Mouse (Mus musculus): Measurements from ENCODE around the gene Gna14. TPM values are rescaled to one million over a fixed set of nuclear protein-coding genes. Genes with fewer than 3 reads are reported as not detected.

Gna14 gene
- total RNA-seq, 4 experiments from 2014 or later: 31.3 to 67.6 (median 48.9) TPM

DNA sequence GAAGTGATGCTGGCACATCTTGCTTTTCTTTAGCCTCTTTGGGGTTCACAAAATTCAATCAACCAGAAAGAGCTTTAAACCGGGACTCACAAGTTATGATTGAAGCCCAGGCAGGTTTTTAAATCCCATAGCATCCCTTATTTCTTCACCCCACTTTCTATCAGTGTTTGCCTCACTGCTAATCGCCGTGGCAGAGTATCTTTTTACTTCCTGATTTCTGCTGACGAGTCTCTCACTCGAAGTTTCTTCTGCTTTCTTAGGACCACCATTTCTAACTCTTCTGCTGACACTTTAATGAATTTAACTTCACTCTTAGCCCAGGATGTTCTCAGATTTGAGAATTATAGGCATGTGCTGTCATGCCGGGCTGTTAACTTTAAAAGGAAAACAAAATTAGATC is 21.6 kb downstream of the Gna14 start:
- no peak for DNase-seq

DNA sequence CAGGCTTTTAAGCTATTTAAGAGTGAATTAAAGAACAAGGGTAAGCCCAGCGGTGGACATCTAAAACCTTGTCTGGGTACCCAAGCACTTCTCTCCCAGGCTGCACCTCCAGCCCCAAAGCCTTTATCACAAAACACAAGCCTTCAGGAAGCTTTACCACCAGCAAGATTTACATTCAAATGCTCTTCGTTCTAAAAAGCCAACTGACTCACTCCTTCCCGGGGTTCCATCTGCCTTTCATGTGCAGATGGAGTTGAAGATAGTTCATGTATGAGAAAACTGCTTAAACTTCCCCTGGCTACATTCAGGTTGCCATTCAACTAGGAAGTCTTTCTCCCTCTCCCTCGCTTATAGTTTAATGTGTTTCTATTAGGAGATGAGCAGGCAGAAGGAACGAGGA is 23.8 kb downstream of the Gna14 start:
- DNase-seq: no peak

DNA sequence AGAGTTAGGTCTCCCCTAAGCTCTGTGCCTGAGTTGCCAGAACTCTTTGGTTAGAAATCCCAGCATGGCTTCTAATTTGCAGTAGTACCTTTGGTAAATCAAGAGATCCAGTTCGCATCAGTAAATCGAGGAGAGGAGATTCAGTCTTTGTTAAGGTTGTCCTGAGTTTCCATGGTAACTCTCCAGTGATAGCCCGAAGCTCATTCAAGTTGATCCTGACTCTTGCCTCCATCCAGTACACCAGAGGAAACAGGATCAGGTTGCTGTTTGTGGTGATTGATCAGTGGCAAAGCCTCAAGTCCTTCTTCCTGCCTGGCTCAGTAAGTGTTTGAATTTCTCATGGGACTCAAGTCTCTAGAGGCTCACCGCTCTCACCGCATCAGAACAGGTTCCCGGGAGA is 24.7 kb downstream of the Gna14 start:
- no peak for DNase-seq

DNA sequence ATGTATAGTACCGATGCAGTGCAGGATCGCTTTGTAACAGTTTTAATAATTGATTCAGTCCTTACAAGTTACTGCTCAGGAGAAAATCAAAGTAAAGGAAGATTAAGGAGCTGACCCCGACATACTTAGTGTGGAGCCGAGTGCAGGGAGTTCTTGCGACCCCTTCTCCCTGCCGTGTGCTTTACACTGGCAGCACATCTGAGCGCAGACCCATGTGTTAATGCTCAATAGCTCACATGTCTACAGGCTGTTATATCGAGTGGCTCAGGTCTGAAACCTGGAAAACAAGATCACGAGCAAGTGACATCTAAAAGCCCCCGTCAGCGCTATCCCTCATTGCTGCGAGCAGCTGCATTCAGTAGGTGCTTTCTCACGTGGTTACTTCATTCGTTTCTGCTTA is 25.3 kb downstream of the Gna14 start:
- no peak for DNase-seq

DNA sequence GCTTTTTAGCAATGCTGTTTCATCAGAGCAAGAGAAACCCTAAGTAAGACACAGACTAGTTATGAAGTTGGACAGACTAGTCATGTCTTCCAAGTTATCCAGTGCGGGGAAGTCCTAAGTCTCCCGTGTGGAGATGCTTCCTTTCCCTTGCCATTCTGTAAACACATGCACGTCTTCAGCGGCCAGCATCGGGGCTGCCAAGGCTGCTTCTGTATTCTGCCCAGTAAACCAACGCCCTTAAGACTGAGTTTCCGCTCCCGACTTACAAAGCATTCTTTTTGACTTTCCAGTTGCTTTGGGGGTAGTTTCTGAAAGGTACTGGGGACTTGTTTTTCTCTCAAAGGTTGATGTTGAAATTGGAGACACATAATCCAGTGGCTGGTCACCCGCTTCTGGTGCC is 26.9 kb downstream of the Gna14 start:
- DNase-seq: no peak

DNA sequence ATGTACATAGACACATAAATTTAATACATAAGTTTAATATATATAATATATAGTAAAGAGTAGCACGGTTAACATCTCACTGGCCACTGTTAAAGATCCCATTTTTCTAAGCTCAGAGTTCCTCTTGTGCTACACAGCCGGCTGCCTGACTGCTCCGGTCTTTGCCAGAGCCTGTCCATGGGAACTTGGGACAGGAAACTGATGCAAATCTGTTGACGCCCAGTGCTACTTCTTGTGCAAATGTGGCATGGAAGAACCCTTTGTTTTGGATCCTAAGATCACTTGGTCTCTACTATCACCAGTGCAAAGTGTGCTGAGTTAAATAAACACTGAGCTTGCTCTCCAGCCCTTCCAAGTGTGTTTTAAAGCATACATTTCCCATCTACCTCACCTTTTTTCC is 29.2 kb downstream of the Gna14 start:
- DNase-seq: no peak

DNA sequence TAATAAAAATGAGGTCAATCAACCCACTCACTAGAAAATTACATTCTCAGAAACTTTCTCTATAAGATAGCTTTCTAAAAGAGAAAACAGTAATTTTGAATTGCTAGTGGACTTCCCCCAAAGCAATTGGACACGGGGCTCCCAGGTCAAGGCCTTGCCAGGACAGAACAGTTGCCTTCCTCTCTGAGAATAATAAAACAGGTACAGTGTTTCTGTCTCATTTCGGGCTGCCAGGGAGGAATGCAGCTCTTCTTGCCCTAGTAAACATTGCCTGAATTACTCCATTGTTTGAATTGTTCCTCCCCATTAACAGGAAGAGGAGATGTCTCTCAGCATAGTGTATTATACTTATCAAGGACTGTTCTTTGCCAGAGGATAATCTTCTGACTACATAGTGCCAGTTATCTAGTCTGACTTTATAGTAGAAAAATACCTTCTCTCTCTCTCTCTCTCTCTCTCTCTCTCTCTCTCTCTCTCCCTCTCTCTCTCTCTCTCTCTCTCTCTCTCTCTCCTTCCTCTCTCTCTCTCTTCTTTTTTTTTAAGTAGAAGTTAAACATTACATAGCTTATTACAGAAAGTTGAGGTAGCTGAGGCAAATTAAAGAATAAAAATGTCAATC is 33.3 kb downstream of the Gna14 start:
- DNase-seq: no peak

DNA sequence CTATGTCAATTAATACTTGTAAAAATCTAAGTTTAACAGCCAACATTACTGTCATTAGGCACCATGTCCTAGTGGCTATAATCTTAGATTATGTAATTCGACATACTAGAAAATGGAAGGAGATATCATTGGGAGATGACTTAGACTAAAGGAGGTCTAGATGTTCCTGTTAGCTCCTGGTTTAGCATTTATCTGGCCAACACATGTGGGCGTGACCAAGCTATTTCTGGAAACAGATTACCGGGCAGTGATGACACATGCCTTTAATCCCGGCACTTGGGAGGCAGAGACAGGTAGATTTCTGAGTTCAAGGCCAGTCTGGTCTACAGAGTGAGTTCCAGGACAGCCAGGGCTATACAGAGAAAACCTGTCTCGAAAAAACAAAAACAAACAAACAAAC is 37.1 kb downstream of the Gna14 start:
- no peak for DNase-seq

DNA sequence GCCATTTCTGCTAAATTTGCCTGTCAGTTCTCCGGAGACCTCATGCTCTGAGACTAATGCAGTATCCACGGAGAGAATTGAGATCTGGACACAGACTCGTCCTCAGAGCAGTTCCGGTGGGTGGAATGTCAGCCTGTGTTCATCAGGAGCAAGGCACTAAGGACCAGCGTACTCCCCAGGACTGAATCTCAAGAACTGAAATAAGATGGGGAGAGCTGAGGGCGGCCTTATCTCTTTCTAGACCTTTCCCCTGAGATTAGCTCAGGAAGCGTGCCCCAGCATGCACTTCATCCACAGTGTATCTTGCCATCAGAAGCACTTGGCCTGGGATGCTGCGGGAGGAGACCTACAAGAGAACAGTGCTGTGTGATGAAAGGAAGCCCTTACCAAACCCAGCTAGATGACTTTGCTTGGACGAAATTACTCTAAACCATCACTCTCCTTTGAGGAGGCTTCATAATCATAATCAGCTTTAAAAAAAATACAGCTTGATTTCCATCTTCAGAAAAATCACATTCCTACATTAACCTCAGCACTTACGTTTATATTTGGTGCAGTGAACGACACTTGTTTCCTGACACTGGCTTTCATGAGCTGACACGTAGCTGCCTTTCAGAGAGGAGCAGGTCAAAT is 41.9 kb downstream of the Gna14 start:
- DNase-seq: no peak

DNA sequence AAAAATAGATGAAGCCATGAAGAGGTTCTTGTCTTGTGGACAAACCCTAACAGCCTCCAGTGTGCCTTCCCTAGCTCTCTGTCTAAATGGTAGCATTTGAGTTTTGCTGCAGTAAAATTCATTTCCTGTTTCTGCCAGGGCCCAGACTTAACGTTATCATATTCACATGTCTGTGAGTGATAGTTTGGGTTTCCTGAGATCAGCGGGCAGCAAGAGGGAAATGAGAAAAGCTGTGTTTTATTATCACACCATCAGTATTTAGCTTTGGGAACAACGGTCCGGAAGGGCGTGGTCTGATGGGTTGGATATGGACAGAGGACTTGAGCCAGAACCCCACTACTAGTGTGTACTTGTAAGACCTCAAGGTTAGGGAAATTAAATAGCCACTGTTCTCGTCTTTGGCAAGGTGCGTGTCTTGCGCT is 42.6 kb downstream of the Gna14 start:
- no peak for DNase-seq

DNA sequence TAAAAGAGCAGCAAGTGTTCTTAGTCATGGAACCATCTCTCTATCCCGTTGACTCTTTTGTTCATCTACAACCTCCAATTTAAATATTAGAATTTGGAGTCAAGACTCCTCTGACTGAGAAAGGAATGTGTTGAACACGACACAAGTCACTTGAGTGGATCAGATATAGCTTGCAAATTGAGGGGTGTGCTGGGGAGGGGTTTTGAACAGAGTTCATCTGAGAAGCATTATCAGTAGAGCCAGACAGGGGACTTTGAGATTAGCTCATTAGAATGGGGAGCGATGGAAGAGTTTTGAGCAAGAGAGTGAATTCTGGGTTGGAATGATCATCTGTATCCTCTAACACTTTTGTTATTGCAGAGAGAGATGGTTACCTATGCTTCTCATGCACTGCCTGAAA is 46.5 kb downstream of the Gna14 start:
- DNase-seq: no peak

DNA sequence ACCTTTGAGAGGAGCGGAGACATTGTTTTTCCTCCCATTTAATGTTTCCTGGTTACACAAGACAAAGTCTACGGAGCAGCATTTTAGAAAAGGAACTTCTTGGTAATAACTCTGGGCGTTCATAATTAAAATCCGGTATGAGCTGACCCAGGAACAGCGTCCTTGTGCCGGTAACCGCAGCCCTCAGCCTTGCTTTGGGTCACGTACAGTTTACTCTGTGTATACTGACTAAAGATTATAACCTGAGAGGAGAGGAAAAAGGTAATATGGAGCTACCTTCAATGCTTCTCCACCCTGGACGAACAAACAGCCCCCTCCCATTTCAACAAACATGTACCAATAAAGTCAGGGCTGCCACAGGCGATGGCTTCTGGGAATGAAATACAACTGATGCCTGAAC is 48.7 kb downstream of the Gna14 start:
- no peak for DNase-seq

DNA sequence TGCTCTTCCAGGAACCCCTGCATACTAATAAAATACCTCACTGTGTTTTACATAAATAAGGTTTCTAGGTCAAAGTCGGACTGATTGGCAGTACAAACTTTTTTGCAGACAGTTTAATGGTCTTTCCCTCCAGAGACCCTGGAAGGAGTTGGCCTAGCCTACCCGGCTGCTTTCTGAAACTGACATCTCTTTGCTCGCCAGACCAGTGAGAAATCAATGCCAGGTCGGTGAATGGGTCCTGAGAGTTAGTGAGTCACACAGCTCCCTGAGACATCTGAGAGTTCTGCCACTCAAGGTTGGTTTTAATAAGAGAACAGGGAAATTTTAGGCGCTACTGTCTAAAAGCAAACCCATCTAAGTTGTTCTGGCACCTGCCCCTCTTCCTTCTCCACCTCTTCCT is 49.1 kb downstream of the Gna14 start:
- DNase-seq: peak; percentile 26

DNA sequence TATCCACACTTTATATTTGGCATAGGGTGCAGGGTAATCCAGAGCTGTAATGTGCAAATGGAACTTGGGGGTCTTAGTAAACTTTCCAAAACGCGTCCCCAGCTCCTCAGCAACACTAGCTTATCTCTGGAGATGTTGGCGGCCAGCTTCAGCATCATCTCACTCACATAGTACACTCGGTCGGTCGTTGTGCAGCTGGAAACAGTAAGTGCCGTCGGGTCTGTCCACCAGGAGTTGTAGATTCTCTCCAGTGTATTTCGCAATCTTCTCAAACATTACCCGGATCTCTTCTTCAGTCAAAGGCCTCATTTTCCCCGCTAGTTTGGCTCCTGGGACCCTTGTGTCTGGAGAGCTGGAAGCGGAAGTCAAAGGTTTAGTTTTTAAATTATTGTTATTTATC is 55.2 kb downstream of the Gna14 start:
- no peak for DNase-seq

DNA sequence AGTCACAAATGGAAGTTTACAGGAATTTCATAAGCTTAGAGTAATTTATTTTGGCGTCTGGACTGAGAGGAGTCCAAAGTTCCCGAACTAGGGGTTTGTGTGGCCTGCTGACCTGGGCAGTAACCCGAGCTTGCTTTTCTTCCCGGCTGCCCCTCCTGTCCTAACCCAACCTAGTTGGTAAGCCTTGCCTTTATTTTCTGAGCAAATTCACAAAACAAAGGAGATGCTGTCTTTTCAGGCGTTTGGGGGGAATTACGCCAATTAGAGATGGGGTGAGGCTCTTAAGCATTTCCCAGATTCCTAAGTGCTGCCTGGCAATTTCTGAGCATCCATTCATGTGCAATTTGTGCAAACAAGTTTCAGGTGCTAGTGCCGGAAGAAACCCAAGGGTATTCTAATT is 55.9 kb downstream of the Gna14 start:
- DNase-seq: no peak

DNA sequence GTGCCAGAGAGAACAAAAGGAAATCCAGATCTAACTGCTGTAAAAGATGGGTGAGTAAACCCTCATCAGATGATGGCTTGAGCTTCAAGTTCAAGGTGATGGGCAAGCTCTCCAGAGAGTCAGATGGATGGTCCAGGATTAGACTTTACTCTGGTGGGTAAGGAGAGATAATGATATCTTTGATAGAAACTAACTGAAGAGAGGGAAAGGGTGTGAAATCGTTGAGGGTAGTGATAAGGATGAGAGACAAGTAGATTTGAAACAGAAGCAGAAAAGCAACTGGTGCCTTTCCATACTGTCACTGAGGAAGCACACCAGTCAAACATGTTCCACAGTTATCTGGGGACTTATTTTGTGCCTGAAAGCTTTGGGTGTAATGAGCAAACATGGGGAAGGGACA is 56.9 kb downstream of the Gna14 start:
- DNase-seq: no peak

DNA sequence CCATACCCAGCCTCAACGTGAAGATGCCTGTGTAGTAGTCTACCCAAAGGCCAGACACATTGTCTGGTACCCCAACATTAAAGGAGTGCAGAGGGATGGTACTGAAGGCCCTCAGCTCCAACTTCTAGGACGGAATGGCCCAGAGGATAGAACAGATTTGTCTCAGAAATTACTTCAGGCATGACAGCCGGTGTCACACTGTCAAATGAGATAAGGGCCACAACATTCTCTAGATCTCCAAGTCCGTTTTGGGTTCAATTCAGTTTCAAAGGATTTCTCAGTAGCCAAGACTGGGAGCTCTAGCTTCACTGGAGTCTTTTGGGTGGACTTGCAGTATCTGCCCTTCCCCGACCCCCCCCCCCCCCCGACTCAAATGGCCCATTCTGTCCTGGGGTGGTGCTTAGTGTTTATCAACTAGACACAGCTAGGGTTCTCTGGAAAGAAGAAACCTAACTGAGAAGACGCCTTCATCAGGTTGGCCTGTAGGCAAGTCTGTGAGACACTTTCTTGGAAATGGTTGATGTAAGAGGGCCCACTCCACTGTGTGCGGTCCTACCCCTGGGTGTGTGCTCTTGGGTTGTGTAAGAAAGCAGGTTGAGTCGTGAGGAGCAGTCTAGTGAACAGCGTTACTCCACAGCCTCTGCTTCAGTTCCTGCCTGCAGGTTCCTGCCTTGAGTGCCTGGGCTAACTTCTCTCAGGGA is 59.4 kb downstream of the Gna14 start:
- DNase-seq: no peak

DNA sequence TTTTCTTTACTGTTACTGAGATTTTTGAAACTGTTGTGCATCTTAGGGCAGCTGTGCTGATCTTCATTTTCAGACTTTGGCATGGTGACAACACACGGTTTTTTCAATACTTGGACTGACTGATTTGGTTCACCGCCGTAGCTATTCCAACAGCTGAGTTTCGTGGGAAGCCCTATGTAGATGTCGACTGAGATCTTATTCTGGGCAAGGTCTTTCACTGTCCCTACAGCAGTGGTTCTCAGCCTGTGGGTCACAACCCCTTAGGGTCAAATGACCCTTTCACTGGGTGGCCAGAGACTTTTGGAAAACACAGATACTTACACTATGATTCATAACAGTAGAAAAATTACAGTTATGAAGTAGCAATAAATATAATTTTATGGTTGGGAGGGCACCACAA is 60.5 kb downstream of the Gna14 start:
- no peak for DNase-seq

DNA sequence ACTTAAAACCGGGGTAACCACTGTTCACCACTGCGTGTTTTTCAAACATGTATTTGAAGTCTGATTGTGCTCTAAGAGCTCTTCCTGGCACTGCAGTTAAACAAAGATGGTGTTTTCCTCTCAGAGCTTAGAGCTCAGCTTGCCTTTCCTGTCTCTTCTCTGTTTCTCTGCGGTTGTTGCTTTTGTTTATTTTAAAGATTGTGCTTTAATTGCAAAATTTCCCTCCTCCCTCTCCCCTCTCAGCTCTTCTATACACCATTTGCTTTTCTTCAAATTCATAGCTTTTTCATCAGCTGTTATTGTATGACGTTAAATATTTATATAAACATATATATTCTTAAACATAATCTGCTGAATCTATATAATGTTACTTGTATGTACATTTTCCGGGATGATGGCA is 66.5 kb downstream of the Gna14 start:
- no peak for DNase-seq

DNA sequence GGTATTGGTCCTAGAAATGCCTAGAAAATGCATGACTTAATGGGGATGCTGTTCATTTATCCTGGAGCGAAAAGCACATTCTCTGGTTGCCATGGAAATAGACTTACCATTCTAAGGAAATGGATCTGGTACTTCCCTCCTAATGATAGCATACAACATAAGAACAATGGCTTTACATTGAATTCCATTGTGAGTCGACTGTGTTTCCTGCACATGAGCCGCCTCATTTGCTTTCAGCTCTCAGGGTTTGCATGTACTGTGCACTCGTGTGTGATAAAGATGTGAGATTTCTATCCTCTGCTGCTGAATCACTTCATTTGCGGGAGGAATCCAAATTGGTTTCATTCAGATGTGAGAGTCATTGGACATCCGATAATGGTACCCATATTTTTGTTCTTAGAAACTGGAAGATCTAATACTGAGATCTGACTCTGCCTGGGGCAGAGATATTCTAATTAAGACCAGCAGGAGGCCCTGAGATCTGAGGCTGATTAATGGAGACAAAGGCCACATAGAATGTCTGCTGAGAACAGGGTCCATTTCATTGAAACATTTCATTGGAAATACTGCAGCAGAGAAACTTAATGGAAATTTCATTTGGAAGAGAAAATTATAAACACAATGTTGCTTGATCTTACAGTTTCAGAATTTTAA is 71.3 kb downstream of the Gna14 start:
- DNase-seq: no peak

DNA sequence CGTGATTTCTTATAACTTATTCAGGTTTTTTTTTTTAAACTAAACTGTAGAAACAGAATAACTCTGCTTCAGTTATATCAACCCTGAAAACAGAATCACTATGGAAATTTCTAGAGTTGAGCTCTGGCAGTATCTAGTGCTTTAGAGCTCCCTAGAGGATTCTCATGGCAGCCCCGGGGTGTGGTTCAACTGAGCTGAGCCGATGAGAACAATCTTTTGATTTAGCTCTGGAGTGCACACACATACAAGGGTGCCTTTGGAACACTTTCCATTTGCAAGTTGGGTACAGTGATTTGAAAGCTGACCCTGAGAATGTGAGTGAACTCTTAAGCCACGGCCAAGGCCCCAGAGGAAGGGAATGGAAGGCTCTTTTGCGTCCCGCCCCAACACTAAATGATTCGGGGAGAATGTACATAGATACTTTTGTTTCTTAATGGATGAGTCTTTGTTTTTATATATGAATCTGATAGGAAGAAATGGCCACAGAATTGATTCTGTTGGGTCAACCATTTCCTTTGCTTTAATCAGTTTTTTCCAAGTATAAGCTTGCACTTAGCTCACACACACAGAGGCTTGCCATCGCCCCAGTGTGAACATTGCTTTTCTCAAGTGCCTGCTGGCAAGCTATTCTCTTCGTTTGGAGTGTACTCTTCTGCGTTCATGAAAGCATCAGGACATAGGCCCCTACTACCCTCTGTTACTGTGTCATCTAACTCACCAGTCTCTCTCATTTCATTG is 75.0 kb downstream of the Gna14 start:
- DNase-seq: no peak

DNA sequence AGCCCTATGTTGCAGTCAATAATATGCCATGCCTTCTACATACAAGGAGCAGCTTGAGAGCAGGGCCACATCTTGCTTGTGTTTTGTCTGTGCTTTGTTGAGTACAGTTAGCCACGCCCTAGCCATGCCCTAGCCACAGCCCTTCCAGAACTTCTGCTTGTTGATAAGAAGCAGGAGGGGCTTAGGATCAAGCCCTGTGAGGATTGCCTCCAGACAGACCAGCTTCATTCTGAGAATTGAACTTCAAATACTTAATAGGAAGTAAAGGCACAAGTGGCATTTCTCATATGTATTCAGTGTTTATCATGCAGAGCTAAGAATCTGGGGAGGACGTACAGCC is 75.5 kb downstream of the Gna14 start:
- no peak for DNase-seq

DNA sequence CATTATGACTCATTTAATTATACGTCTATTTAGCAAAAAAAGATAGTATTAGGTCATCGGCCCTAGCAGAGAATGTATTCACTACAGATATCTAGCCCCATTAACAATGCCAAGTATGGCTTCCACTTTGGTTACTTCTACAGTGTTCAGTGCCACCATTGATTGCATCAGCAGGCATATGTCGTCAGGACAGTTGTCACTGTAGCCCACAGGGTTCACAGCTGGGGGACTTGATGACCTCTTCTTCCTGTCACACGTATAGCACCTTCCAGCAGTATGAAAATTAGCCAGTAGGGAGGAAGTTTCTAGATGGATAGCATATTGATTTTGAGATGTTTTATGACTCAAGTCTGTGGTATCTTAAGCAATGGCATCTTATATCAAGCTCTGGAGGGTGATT is 78.6 kb downstream of the Gna14 start:
- DNase-seq: no peak
